Mouse (Mus musculus) megakaryocyte-erythroid progenitor cell, adult 5-6 weeks (primary cell): ENCODE results near the gene Anp32b. TPM values are rescaled to one million over a fixed set of nuclear protein-coding genes. Genes with fewer than 3 reads are reported as not detected.

Experiments used
- ATAC-seq: replicated peaks from 2 replicates; pipeline ENCODE4 v1.8.0; 2016; ENCODE audit warnings: mild to moderate bottlenecking, inconsistent platforms; ENCODE audit not compliant: severe bottlenecking, poor library complexity, low FRiP score, low TSS enrichment
- total RNA-seq, 2 experiments: library from RNA; stranded (forward) in 1 of 2; stranded (reverse) in 1 of 2; fragments of 200-1000, 215-1000 nt in 1 of 2; fragments of >200 nt in 1 of 2; fragmentation: Nextera tagmentation in 1 of 2; gene quantifications; 2 replicates each; pipeline ENCODE4 v1.2.3; 2014 to 2017

Anp32b gene
- total RNA-seq (2014; fragmentation: Nextera tagmentation) (736 and 1,006 TPM in 2 replicates), total RNA-seq (2017) (180 and 265 TPM in 2 replicates)

GRCm38 (mm10) chr4:46450519-46451131, at the start of gene Anp32b:
Gene Anp32b (plus strand): TSS chr4:46450902.
- ATAC-seq: peak; percentile 56

- ATAC-seq: peak; percentile 88
Measured at GRCm38 (mm10) chr4:46404042-46404795, 46.5 kb upstream of the Anp32b start.

DNA sequence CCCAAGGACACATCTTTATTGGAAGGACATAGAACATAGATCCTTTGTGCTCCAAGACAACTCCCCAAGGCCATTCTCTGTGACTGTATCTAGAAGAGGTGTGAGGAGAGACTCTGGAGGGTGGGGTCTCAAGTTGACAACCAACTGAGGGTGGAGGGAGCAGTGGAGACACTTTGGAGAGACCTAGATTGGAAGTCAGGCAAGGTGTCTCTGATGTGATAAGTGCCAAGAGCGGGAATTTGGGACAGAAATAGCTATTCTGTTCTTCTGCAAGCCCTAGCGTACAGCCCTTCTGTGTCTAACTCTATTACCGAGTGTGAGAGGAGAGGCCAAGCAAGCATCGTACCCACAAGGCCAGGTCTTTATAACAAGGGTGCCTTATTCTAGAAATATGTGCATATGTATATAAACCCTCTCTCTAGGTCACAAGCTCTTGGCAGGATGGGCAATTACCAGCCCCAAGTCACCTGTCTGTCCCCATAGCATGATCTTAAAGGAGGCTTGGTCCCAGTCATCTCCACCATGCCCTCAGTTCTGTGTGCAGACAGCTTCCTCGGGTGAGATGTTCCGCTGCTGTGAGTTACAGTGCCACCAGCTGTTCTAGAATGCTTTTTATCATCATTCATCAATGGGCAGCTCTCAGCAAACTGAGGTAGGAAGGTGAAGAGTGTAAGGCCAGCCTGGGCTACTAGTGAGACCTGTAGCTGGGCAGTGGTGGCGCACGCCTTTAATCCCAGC, 43.6 kb upstream of the Anp32b start:
- ATAC-seq: peak; percentile 35

DNA sequence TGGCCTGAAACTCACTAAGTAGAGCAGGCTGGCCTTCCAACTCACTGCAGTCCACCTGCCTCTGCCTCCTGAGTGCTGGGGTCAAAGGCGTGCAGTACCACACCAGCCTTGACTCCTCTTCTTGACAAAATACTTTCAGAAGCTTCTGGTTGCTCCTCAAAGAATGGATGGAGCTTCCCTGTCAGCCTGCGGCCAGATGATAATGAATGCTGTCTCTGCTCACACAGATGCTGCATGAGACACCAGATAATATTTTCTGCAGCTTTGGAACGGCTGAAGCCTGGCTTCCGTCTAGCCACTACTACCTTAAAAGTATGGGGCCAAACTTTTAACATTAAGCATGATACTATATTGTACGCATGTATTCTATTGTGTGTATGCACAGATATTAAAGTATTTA, 40.0 kb upstream of the Anp32b start:
- peak; percentile 84 for ATAC-seq

GRCm38 (mm10) chr4:46411489-46411888, 39.2 kb upstream of the Anp32b start:
- 0 out of 2 replicates have a peak, but pooled peaks have one; percentile 6 for ATAC-seq

- ATAC-seq: 0 out of 2 replicates have a peak, but pooled peaks have one; percentile 5
Measured at GRCm38 (mm10) chr4:46412113-46412512, 38.6 kb upstream of the Anp32b start.

- ATAC-seq: no peak
Measured at GRCm38 (mm10) chr4:46413406-46413805, 37.3 kb upstream of the Anp32b start, which contains the start of gene Hemgn. Gene Hemgn (minus strand): TSS chr4:46413506.

- peak; percentile 77 for ATAC-seq
Measured at GRCm38 (mm10) chr4:46417491-46417890, 33.2 kb upstream of the Anp32b start.

DNA sequence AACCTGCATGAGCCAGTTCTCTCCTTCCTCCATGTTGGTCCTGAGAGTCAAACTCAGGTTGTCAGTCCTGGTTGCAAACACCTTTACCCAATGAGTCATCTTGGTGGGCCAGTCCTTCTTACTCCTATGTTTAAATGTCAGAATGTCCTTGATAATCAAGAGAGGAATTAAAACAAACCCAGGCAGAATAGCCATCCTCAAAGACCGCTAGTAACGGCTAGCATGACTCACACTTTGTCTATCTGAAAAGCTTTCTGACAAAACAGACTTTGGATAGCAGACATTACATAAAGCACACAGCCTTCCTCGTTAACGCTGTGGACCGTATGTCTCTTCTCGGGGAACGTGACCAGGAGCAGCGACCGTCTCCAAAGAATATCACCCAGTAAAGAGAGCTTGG, 31.9 kb upstream of the Anp32b start:
- no peak for ATAC-seq

GRCm38 (mm10) chr4:46422625-46423024, 28.1 kb upstream of the Anp32b start:
- no peak for ATAC-seq

DNA sequence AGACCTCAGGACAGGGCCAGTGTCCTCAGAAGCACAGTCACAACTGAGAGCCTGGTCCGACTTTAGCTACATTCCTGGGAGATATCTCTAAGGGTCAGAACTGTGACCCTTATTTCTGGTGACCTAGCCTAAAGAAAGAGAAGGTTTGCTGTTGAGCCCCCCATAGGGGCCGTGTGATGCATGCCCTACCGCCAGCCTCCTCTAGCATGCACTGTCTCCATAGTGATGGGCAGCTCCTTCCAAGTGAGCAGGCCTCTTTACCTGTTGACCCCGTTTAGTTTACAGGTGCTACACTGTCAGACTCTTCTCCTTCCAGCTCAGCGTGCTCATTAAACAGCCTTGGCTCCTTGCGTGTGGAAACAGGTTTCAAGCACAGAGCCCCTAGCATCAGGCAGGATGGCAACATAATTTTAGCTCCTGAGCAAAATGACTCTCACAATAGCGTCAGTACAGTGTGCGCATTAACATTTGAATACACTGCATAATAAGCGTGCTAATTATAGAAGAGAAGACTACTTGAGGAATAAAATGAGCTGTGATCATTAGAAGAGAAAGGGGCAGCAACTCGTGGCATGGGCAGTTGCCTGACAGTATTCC, 21.7 kb upstream of the Anp32b start:
- no peak for ATAC-seq

DNA sequence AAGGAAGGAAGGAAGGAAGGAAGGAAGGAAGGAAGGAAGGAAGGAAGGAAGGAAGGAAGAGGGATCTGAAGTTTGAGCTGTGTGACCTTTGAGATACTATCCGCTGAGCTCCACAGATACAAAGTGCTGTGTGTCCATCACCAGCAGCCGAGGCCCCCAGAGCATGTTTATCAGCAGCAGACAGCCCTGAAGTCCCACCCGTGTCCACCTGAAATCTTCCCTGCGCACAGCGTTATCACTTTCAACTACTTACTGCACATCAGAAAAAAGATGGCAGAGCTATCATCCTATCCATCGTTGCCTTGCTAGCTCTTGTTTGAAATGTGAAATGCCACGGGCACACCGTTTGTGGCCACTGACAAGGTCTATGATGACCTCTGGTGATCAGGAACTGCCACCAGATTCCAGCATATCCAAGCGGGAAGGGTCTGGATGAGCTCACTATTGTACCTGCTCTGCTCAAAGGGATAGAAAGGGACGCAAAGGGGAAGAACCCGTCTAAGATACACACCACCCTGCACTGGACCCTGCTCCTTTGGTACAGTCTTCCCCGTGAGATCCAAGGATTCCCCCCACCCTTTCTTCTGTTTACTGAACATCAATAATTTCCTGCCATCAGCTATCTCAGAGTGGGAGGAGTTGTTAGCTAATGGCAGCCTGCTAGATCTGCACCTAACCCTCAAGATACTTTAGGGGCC, 18.2 kb upstream of the Anp32b start:
- peak; percentile 91 for ATAC-seq

DNA sequence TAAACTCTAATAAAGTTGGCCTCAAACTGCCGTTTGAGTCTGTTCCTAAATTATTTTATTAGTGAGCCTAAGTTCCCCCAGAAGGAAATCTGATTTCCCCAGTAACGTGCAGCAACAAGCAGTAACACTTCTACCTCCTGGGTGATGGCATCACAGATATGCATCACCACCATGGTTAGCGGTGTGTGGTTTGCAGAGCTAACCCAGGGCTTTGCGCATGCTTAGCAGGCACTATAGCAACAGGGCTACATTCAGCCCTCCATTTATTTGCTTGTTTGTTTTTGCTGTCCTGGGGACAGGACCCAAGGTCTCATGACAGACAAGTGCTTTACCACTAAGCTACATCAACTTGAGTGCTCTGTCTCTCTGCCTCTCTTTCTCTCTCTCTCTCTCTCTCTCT, 8.2 kb upstream of the Anp32b start:
- peak; percentile 83 for ATAC-seq

DNA sequence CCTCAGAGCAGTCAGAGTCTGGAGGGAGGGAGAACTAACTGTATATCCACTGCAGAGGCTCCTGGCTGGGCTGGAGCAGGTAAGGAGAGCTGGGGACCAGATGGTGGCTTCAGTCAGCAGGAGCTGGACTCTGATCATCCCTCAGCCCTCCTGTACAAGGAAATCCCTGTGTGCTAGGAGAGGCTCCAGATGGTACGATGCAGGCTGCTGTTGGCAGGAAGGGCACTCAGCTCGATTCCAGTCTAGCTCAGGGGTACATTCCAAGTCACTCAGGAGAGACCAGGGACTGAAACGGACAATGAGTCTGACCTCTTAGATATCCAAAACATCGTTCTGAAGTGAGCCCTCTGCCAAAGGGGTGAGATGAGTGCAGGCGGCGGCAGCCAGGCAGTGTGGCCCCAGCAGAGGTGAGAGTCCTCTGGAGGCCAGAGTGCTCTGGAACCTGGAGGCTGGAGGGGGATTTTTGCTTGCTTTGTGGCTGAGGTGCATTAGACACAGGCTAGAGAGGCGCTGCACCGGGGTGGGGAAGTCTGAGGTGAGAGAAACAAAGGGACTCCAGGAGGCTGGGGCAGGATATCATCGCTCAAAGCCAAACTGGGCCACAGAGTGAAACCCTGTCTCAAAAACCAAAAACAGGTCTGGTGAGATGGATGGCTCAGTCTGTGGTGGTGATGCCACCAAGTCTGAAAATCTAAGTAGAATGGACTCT, 5.3 kb upstream of the Anp32b start:
- no peak for ATAC-seq

DNA sequence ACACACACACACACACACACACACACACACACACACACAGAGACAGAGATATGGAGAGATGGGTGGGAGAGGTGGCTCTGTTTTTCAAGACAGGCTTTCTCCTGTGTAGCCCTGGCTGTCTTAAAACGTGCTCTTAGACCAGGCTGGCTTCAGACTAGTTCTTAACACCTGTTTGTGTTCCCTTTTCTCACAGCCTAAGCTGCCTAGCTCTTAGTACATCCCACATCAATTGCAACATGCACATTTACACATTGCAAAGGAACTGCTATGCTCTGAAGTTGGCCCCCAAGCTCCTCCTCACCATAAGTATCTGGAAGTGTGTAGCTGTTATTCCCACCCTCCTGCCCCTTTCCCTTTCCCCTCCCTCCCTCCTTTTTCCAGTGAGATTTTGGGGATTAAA, 3.2 kb upstream of the Anp32b start:
- no peak for ATAC-seq

DNA sequence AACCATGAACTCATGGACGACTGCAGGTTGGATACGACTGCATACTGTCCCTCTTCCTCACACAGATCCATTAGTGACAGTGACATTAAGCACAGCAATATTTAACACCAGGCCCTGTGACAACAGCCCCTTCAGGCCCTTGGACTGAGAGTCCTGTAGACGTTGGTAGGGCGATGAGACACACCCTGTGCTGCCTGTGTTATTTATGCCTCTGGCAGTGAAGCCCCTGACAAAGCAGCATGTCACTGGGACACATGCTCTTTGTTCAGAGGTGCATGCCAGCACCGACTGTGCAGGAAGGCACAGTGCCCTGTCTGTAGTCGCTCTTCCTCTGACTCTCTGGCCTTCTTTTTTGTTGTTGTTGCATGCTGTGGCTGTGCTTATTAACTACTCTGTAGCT, 1.8 kb upstream of the Anp32b start:
- peak; percentile 27 for ATAC-seq

- ATAC-seq: no peak
Measured at GRCm38 (mm10) chr4:46450020-46450518, 633 bp upstream of the Anp32b start.

DNA sequence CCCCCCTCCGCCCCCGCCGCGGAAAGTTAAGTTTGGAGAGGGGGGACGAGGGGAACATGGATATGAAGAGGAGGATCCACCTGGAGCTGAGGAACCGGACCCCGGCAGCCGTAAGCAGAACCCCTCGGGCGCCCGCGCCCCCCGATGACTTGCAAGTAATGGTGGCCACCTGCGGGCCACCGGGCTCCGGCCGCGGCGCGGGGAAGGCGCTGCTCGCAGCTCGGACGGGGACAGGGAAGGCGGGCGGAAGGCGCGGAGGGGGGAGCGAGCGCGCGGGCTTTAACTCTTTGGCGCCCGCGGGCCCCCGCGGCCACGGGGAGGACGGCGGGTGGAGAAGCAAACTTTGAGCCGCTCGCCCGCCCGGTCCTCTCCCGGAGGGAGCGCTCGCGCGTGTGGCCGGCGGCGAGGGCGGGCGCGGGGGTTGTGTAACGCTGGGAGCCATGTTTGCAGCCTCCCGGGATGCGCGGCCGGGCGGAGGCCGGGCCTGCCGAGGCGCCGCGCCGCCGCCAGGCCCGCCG, 597 bp downstream of the Anp32b start:
- ATAC-seq: no peak
